7 mouse cellular contexts compared by ENCODE assay signal in the genomic region with DNA sequence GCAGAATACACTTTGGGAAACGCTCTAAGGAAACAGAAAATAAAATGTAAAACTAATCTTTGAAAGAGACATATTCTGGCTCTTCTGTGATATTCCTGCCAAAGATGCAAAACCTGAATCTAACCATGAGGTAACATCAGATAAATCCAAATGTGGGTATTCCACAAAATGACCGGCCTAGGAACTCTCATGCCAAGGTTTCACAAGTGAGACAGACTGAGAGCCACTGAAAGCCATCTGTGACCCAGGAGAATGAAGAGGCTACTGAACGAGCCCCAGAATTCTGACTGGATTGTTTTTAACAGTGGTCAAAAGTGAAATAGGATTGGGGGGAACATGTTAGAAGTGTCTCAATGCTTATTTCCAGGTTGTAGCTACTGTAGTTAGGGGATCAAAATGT.
"Had no signal": no experiment of that assay in that cellular context is flagged by ENCODE, and none has a peak within 500 bp of the region (broad histone marks: within the 10 kb centered on the region; RNA-seq: fewer than 3 reads in every experiment).

No protein-coding gene starts in this region.

- DNase-seq: lung, adult 2 months; lung, postnatal 14 days; lung, postnatal 36 days; right cerebral cortex, postnatal 14 days; thymus, adult 2 months; thymus, postnatal 25 days; thymus, postnatal 4 days had no signal
